Mouse (Mus musculus) MEL (cell line): Measurements from ENCODE around the gene Hist1h3h. TPM values are rescaled to one million over a fixed set of nuclear protein-coding genes. Genes with fewer than 3 reads are reported as not detected.
"Not testable (repeated sequence)": the region's sequence is repeated elsewhere in the genome, so short reads cannot be mapped to it uniquely, and the experiment has no call there.

Experiments
- DNase-seq: peaks from one replicate; pipeline ENCODE4 v3.0.0; 2011; ENCODE audit warnings: low read depth, low spot score
- H3K27ac ChIP-seq: 2 replicates; pipeline ENCODE4 v1.5.1; 2012; ENCODE audit warnings: low read depth, mild to moderate bottlenecking, control low read depth, low read length, moderate library complexity; ENCODE audit not compliant: control insufficient read depth
- H3K27me3 ChIP-seq, 2 experiments: fragments of 150-350 bp in 1 of 2; sonication (generic) in 1 of 2; 2 replicates each; pipeline ENCODE4 v1.6.1; 2012; ENCODE audit warnings: low read length in 2 of 2, mild to moderate bottlenecking in 2 of 2, improper control_type of control experiment in 1 of 2, moderate library complexity in 1 of 2; ENCODE audit not compliant: insufficient read depth in 2 of 2, control insufficient read depth in 1 of 2
- H3K36me3 ChIP-seq, 2 experiments: 2 replicates each; pipeline ENCODE4 v1.6.1; 2012 to 2014; ENCODE audit warnings: low read length in 2 of 2, improper control_type of control experiment in 1 of 2, inconsistent platforms in 1 of 2, mild to moderate bottlenecking in 1 of 2; ENCODE audit not compliant: insufficient read depth in 2 of 2, control insufficient read depth in 1 of 2
- H3K4me1 ChIP-seq, 2 experiments: fragments of 150-350 bp in 1 of 2; sonication (generic) in 1 of 2; 2 replicates each; pipeline ENCODE4 v1.6.1; 2012; ENCODE audit warnings: low read length in 2 of 2, improper control_type of control experiment in 1 of 2, mild to moderate bottlenecking in 1 of 2; ENCODE audit not compliant: insufficient read depth in 2 of 2, control insufficient read depth in 1 of 2
- H3K4me3 ChIP-seq, 2 experiments: fragments of 150-350 bp in 1 of 2; sonication (generic) in 1 of 2; 2 replicates each; pipeline ENCODE4 v1.5.1; 2012; ENCODE audit warnings: low read depth in 2 of 2, low read length in 2 of 2, mild to moderate bottlenecking in 2 of 2, moderate library complexity in 2 of 2, control low read depth in 1 of 2, improper control_type of control experiment in 1 of 2; ENCODE audit not compliant: control insufficient read depth in 1 of 2, insufficient read depth in 1 of 2
- H3K79me2 ChIP-seq: 2 replicates; pipeline ENCODE4 v1.6.1; 2012; ENCODE audit warnings: mild to moderate bottlenecking, low read length, moderate library complexity; ENCODE audit not compliant: control insufficient read depth, poor library complexity, insufficient read depth
- H3K9ac ChIP-seq: 2 replicates; pipeline ENCODE4 v1.6.1; 2012; ENCODE audit warnings: low read depth, mild to moderate bottlenecking, control low read depth, low read length, moderate library complexity; ENCODE audit not compliant: control insufficient read depth, poor library complexity, severe bottlenecking
- H3K9me3 ChIP-seq: fragments of 150-350 bp; sonication (generic); replicated peaks from 2 replicates; pipeline ENCODE4 v1.6.1; 2012; ENCODE audit warnings: mild to moderate bottlenecking, low read length, improper control_type of control experiment, moderate library complexity; ENCODE audit not compliant: insufficient read depth
- CTCF ChIP-seq, 3 experiments: IDR thresholded peaks in 2 of 3; conservative IDR thresholded peaks in 1 of 3; 2 replicates each; pipeline ENCODE4 v1.5.1; 2011 to 2012; ENCODE audit warnings: low read length in 3 of 3, low read depth in 2 of 3, mild to moderate bottlenecking in 2 of 3, improper control_type of control experiment in 1 of 3, inconsistent platforms in 1 of 3, mixed read lengths in 1 of 3, moderate library complexity in 1 of 3; ENCODE audit not compliant: control insufficient read depth in 1 of 3, insufficient read depth in 1 of 3, poor library complexity in 1 of 3, severe bottlenecking in 1 of 3
- NELFE ChIP-seq: IDR thresholded peaks from 2 replicates; pipeline ENCODE4 v1.6.1; 2011; ENCODE audit warnings: low read depth, low read length, improper control_type of control experiment
- NRF1 ChIP-seq: IDR thresholded peaks from 2 replicates; pipeline ENCODE4 v1.6.1; 2014; ENCODE audit warnings: low read depth, mild to moderate bottlenecking, inconsistent platforms, low read length, improper control_type of control experiment, moderate library complexity; ENCODE audit not compliant: poor library complexity, insufficient read depth, severe bottlenecking
- POLR2A ChIP-seq, 2 experiments: IDR thresholded peaks; 2 replicates each; pipeline ENCODE4 v1.6.1; 2011 to 2012; ENCODE audit warnings: low read length in 2 of 2, mild to moderate bottlenecking in 2 of 2, control low read depth in 1 of 2, improper control_type of control experiment in 1 of 2, low read depth in 1 of 2, moderate library complexity in 1 of 2; ENCODE audit not compliant: control insufficient read depth in 1 of 2, insufficient read depth in 1 of 2, poor library complexity in 1 of 2
- POLR2AphosphoS2 ChIP-seq: IDR thresholded peaks from 2 replicates; pipeline ENCODE4 v1.6.1; 2011; ENCODE audit warnings: low read length, improper control_type of control experiment
- POLR2AphosphoS5 ChIP-seq: IDR thresholded peaks from 2 replicates; pipeline ENCODE4 v1.6.1; 2012; ENCODE audit warnings: low read depth, borderline replicate concordance, mild to moderate bottlenecking, inconsistent platforms, low read length, moderate library complexity, mixed read lengths
- TBP ChIP-seq: IDR thresholded peaks from 2 replicates; pipeline ENCODE4 v1.8.0; 2011; ENCODE audit warnings: low read depth, low read length, improper control_type of control experiment
- UBTF ChIP-seq: IDR thresholded peaks from 2 replicates; pipeline ENCODE4 v1.6.1; 2012; ENCODE audit warnings: low read depth, mild to moderate bottlenecking, inconsistent platforms, low read length, improper control_type of control experiment, moderate library complexity, borderline replicate concordance; ENCODE audit not compliant: insufficient read depth
- USF2 ChIP-seq, 2 experiments: IDR thresholded peaks; 2 replicates each; pipeline ENCODE4 v1.6.1; 2011 to 2012; ENCODE audit warnings: improper control_type of control experiment in 2 of 2, low read length in 2 of 2, borderline replicate concordance in 1 of 2, inconsistent platforms in 1 of 2, low read depth in 1 of 2, mild to moderate bottlenecking in 1 of 2; ENCODE audit not compliant: insufficient read depth in 1 of 2
- polyA plus RNA-seq, 2 experiments: library from polyadenylated mRNA; stranded (reverse) in 1 of 2; unstranded in 1 of 2; fragments of >175 nt in 1 of 2; fragments of >200 nt in 1 of 2; gene quantifications; 2 replicates each; pipeline versions ENCODE4 v1.2.1 to v1.2.4; 2012; ENCODE audit warnings: low replicate concordance in 2 of 2, low read depth in 1 of 2; ENCODE audit not compliant: insufficient read length in 2 of 2, insufficient read depth in 1 of 2, missing spikeins in 1 of 2
- total RNA-seq: library from RNA; depleted of rRNA; stranded (reverse); fragments of 300-350 nt; gene quantifications from 2 replicates; pipeline ENCODE4 v1.2.3, GENCODE M21; 2012

The Hist1h3h gene
- total and polyA plus RNA-seq, 3 experiments: 18.4 to 3,336 TPM; not detected in 1

- Histone ChIP-seq H3K9me3 (no peaks in the 10 kb centered on the region), H3K36me3 (peaks cover 0 to 29% of the 10 kb centered on the region in 2 experiments; a peak in 2 of 4 replicates), H3K4me3 (peak overlapping the region; percentile 5 to 39), H3K27me3 (no peaks in the 10 kb centered on the region), H3K27ac (peak overlapping the region; percentile 94), H3K9ac (peak overlapping the region; percentile 80), H3K4me1 (peaks cover 0 to 10% of the 10 kb centered on the region in 2 experiments; a peak in 2 of 4 replicates), H3K79me2 (no peaks in the 10 kb centered on the region; the same call in 1 of the 2 replicates)
- TF ChIP-seq TBP: peak; percentile 43; the same call in 1 of the 2 replicates
- TF ChIP-seq POLR2AphosphoS2: no peak
- TF ChIP-seq NRF1: no peak
- TF ChIP-seq USF2 (IDR thresholded peaks at IDR 0.05; ENCODE audit: borderline replicate concordance in 1 of 2, insufficient read depth in 1 of 2, low read depth in 1 of 2, low read length in 2 of 2): no peak
- DNase-seq: peak; percentile 82
These were observed 34.9 kb downstream of the Hist1h3h start for GRCm38 (mm10) chr13:21752356-21752755.

DNA sequence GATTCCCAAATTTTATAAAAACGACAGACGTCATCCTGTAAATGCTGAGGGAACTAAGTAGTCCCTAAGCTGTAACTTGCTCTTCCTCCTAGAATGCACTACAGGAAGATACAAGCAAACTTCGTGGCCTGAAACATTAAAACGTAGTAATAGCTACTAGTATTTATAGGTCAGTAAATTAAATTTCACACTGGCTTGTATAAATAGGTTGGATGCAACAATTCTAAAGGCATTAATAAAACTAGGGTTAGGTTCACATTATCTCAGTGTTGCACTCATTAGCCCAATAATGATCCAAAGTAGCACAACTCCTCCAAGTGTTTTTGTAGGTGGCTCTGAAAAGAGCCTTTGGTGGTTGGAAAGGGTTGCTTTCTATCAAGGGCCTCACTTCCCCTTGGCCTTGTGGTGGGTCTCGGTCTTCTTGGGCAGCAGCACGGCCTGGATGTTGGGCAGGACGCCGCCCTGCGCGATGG is 35.6 kb downstream of the Hist1h3h start:
- peak; percentile 84 for DNase-seq
- Histone ChIP-seq H3K9me3 (no peaks in the 10 kb centered on the region), H3K4me3 (peak overlapping the region; percentile 5 to 55; a peak in 3 of 4 replicates), H3K79me2 (no peaks in the 10 kb centered on the region; the same call in 1 of the 2 replicates), H3K9ac (peak overlapping the region; percentile 80), H3K4me1 (peaks cover 0 to 7% of the 10 kb centered on the region in 2 experiments; a peak in 2 of 4 replicates), H3K27me3 (no peaks in the 10 kb centered on the region), H3K27ac (peak overlapping the region; percentile 94), H3K36me3 (peaks cover 0 to 26% of the 10 kb centered on the region in 2 experiments; a peak in 2 of 4 replicates)
- TF ChIP-seq POLR2AphosphoS5 (peak; percentile 94; the same call in 1 of the 2 replicates), POLR2A (IDR thresholded peaks at IDR 0.05; ENCODE audit: control insufficient read depth in 1 of 2, insufficient read depth in 1 of 2, low read depth in 1 of 2, low read length in 2 of 2, poor library complexity in 1 of 2) (peak; percentile 77 to 94; a peak in 3 of 4 replicates), POLR2AphosphoS2 (no peak), NELFE (no peak)

GRCm38 (mm10) chr13:21753524-21754285 is 36.2 kb downstream of the Hist1h3h start, which contains the start of the genes Hist1h2ak and Hist1h2bn:
Gene Hist1h2ak (minus strand): TSS chr13:21753827.
Gene Hist1h2bn (plus strand): TSS chr13:21754123.
- H3K4me1 ChIP-seq, H3K9me3 ChIP-seq, H3K79me2 ChIP-seq, H3K27me3 ChIP-seq: not testable (repeated sequence)
- Histone ChIP-seq H3K27ac (peak within 1 kb of the TSS; percentile 97), H3K9ac (peak within 1 kb of the TSS; percentile 82), H3K4me3 (peak within 1 kb of the TSS; percentile 5 to 55), H3K36me3 (peaks cover 0 to 23% of the 10 kb centered on the region in 2 experiments; a peak in 2 of 4 replicates)
- peak; percentile 98 for DNase-seq
- TF ChIP-seq TBP (peak; percentile 99), POLR2A (IDR thresholded peaks at IDR 0.05; ENCODE audit: control insufficient read depth in 1 of 2, insufficient read depth in 1 of 2, low read depth in 1 of 2, low read length in 2 of 2, poor library complexity in 1 of 2) (peak; percentile 56 to 86), CTCF (IDR thresholded peaks at IDR 0.05 in 2 of 3, conservative IDR thresholded peaks at IDR 0.05 in 1 of 3; ENCODE audit: control insufficient read depth in 1 of 3, insufficient read depth in 1 of 3, low read depth in 2 of 3, low read length in 3 of 3, poor library complexity in 1 of 3, severe bottlenecking in 1 of 3) (0 out of 6 replicates have a peak, but pooled peaks of 1 of the 3 experiments have one; percentile 1), UBTF (peak; percentile 85)
